Mouse (Mus musculus) G1E (cell line): ENCODE results near the gene Ablim2. TPM values are rescaled to one million over a fixed set of nuclear protein-coding genes. Genes with fewer than 3 reads are reported as not detected.

Experiments
- ATAC-seq: 2 replicates; pipeline ENCODE4 v1.8.0; 2016; ENCODE audit warnings: mild to moderate bottlenecking; ENCODE audit not compliant: insufficient number of reproducible peaks, poor library complexity, low FRiP score, severe bottlenecking; ENCODE audit errors: extremely low read depth
- DNase-seq: peaks from one replicate; pipeline ENCODE4 v3.0.0; 2012; ENCODE audit warnings: low spot score
- H3K27me3 ChIP-seq: 2 replicates; pipeline ENCODE4 v1.6.1; 2012; ENCODE audit warnings: mild to moderate bottlenecking, low read length, inconsistent platforms; ENCODE audit not compliant: insufficient read depth
- H3K36me3 ChIP-seq: replicated peaks from 2 replicates; pipeline ENCODE3; 2012; ENCODE audit warnings: mild to moderate bottlenecking, inconsistent platforms
- H3K4me1 ChIP-seq: 2 replicates; pipeline ENCODE4 v1.6.1; 2012; ENCODE audit warnings: low read depth, low read length, inconsistent platforms, mixed read lengths; ENCODE audit not compliant: insufficient read depth
- H3K4me3 ChIP-seq: 2 replicates; pipeline ENCODE4 v1.5.1; 2012; ENCODE audit warnings: low read depth, mild to moderate bottlenecking, inconsistent platforms, low read length, moderate library complexity, mixed read lengths
- H3K9me3 ChIP-seq: replicated peaks from 2 replicates; pipeline ENCODE4 v1.6.1; 2012; ENCODE audit warnings: inconsistent platforms
- CTCF ChIP-seq: IDR thresholded peaks from 2 replicates; pipeline ENCODE4 v1.5.1; 2012; ENCODE audit warnings: low read depth, low read length, inconsistent platforms, mixed read lengths
- GATA1 ChIP-seq: IDR thresholded peaks from 2 replicates; pipeline ENCODE4 v1.6.1; 2012; ENCODE audit warnings: borderline replicate concordance, low read length, inconsistent platforms, mixed read lengths
- GATA2 ChIP-seq: IDR thresholded peaks from 2 replicates; pipeline ENCODE4 v1.6.1; 2012; ENCODE audit warnings: low read depth, low read length, inconsistent platforms, borderline replicate concordance
- POLR2AphosphoS5 ChIP-seq: IDR thresholded peaks from 2 replicates; pipeline ENCODE4 v1.6.1; 2012; ENCODE audit warnings: low read depth, low read length, inconsistent platforms; ENCODE audit not compliant: insufficient replicate concordance
- TAL1 ChIP-seq: conservative IDR thresholded peaks from 2 replicates; pipeline ENCODE4 v1.6.1; 2012; ENCODE audit warnings: low read depth, low read length, inconsistent platforms, mixed read lengths
- polyA plus RNA-seq: library from polyadenylated mRNA; stranded (reverse); fragments of >175 nt; gene quantifications from 2 replicates; pipeline ENCODE4 v1.2.3, GENCODE M21; 2012
- total RNA-seq, 2 experiments: library from RNA; stranded (forward) in 1 of 2; stranded (reverse) in 1 of 2; fragments of 200-1000 nt in 1 of 2; fragments of >200 nt in 1 of 2; fragmentation: Nextera tagmentation in 1 of 2; gene quantifications; 2 replicates each; pipeline ENCODE4 v1.2.3; 2014 to 2017

Gene Ablim2
- total and polyA plus RNA-seq, 3 experiments = 0.16 TPM; not detected in 2

DNA sequence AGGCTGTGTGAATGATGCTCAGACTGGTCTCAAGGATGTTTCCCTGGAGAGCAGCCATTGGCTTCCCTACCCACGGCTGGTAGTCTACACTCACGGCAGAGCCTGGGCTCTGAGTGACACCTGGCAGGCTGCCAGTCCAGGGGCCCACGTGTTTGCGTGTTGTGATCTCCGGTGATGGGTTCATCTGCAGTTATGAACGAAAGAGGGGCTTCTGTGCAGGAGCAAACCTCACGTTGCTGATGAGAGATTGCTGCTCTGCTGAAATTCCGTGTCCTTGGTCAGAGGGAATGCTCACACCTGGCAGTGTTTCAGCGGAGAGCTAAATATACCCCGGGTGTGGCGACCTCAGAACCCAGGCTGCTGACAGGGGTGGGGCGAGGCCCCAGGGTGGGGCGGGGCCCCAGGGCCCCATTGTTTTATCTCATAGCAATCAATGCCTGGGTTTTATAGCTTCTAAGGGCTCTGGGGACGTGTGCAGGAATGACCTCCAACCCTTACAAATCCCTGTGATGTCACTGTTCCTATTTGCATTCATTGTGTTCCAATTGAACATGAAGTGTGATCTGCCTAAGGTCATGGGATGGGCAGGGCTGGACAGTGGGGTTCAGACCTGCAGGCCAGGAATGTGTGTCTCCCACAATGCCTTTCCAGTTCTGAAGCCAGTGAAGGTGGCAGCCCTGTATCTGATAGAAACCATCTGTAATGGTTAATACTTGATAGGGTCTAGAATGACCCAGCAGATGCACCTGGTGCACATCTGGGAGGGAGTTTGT, 13.4 kb downstream of the Ablim2 start:
- H3K4me1 ChIP-seq = no peaks in the 10 kb centered on the region
- peaks cover 12% of the 10 kb centered on the region; the same call in 1 of the 2 replicates for H3K27me3 ChIP-seq
- no peaks in the 10 kb centered on the region for H3K36me3 ChIP-seq
- DNase-seq (no peak), ATAC-seq (no peak)
- no peak overlapping the region for H3K4me3 ChIP-seq
- no peak for TF ChIP-seq GATA2
- TF ChIP-seq CTCF = no peak
- TF ChIP-seq GATA1 = no peak
- no peak for TF ChIP-seq TAL1
- no peak for TF ChIP-seq POLR2AphosphoS5
- H3K9me3 ChIP-seq = no peaks in the 10 kb centered on the region

DNA sequence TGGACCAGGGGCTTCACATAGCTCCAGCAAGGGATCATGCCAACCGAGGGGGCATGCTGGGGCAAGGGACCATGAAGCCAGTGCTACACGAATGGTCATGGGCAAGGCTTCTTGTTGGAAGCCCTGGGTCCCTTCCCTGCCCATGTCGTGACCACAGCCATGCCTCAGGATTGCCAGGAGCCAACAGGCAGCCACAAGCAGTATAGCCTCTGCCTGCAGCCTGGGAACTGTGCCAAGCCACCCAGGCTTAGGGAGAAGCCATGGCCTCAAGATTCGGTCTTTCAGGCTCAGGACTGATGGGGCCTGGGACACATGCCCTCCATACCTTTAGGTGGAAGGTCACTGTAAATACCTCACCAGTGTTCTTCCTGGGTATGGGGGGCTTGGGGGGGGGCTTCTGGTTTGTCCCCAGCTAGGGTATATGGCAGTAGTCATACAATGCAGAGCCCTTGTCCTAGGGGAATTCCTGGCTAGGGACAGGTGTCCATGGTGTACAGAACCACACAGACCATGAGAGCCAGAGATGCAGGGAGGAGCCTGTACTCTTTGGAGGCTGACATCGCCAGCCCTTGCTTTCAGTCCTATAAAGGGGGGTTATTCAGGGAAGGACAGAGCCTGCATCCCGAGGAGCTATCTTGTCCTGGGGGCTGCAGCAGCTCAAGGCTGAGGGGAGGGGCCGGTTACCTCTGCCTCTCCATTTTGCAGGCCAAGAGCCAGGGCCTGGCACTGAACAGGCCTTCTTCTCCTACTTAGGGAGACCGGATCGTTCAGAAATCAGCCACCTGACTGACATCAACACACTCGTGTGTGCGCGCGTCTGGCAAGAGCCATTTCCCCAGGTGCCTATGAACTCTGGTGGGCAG, 15.8 kb downstream of the Ablim2 start:
- Histone ChIP-seq H3K4me3 (no peak overlapping the region), H3K9me3 (no peaks in the 10 kb centered on the region), H3K36me3 (no peaks in the 10 kb centered on the region), H3K4me1 (no peaks in the 10 kb centered on the region), H3K27me3 (peaks cover 5% of the 10 kb centered on the region; the same call in 1 of the 2 replicates)
- TF ChIP-seq GATA1 (no peak), TAL1 (no peak), GATA2 (no peak), CTCF (no peak), POLR2AphosphoS5 (no peak)
- ATAC-seq (no peak), DNase-seq (no peak)

DNA sequence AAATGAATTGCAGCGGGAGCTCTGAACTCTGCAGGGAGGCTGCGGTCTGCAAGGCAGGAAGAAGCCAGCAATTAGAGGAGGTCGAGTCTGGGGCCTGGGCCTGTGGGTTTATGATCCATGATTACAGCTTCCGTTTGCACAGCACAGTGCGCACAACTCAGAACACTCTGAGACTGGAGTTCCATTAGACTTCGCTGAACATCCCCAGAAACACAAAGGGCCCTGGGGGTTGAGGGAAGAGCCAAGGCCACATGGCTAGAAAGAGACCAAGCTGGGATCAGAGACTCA, 16.4 kb downstream of the Ablim2 start:
- DNase-seq (no peak), ATAC-seq (no peak)
- no peaks in the 10 kb centered on the region for H3K36me3 ChIP-seq
- TF ChIP-seq TAL1 = no peak
- TF ChIP-seq POLR2AphosphoS5 = no peak
- TF ChIP-seq GATA1 = no peak
- no peak for TF ChIP-seq GATA2
- TF ChIP-seq CTCF = no peak
- no peak overlapping the region for H3K4me3 ChIP-seq
- H3K27me3 ChIP-seq = peaks cover 3% of the 10 kb centered on the region; the same call in 1 of the 2 replicates
- no peaks in the 10 kb centered on the region for H3K4me1 ChIP-seq
- H3K9me3 ChIP-seq = no peaks in the 10 kb centered on the region

DNA sequence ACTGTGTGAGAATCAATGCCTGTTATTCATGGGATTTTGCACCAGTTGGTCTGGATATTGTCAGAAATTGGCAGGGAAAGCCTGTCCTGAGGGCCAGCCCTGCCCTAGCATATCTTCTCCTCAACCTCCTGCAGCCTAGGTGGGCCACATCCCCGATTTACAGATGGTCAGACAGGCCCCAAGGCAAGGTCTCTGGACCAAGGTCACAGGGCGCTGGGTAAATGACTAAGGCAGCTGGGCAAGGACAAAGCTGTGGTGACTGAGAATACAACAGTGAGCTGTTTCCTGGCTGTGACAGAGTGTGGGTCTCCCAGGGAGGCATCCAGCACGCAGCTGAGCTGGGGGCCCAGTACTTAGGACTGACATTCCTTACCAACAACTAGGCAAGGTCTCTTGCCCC, 23.4 kb downstream of the Ablim2 start:
- H3K4me1 ChIP-seq = 0 out of 2 replicates have a peak, but pooled peaks cover 2% of the 10 kb centered on the region
- no peaks in the 10 kb centered on the region for H3K9me3 ChIP-seq
- TF ChIP-seq TAL1 = no peak
- no peak for TF ChIP-seq GATA1
- no peak for TF ChIP-seq GATA2
- TF ChIP-seq CTCF = no peak
- TF ChIP-seq POLR2AphosphoS5 = no peak
- no peaks in the 10 kb centered on the region for H3K36me3 ChIP-seq
- DNase-seq (no peak), ATAC-seq (no peak)
- no peaks in the 10 kb centered on the region for H3K27me3 ChIP-seq
- no peak overlapping the region for H3K4me3 ChIP-seq

DNA sequence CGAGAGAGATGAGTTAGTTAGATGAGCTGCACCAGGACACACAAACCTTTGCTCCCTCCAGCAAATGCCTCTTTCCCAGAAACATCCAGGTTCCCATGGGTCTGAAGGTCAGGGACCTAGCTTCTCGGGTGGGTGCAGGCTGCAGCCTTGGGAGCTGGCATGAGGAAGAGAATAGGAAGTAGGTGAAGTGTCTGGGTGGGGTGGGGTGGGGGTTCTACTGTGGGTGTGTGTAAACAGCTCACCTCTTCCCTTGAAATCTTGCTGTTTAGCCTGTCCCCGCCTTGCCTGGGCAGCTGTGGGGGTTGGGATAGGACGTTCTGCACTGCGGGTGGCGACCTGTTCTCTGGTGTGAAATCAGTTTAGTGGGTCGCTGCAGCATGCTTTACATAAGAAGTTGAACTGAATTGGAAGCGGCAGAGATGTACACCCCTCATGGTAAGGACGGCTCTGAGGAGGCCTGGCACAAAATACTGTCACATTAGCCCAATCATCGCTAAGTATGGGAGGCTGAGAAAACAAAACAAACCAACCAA, 25.0 kb downstream of the Ablim2 start:
- no peak overlapping the region for H3K4me3 ChIP-seq
- no peaks in the 10 kb centered on the region for H3K27me3 ChIP-seq
- no peak for DNase-seq
- 0 out of 2 replicates have a peak, but pooled peaks cover 2% of the 10 kb centered on the region for H3K4me1 ChIP-seq
- no peaks in the 10 kb centered on the region for H3K9me3 ChIP-seq
- ATAC-seq = no peak
- no peaks in the 10 kb centered on the region for H3K36me3 ChIP-seq
- TF ChIP-seq CTCF = no peak
- TF ChIP-seq TAL1 = no peak
- no peak for TF ChIP-seq GATA2
- no peak for TF ChIP-seq POLR2AphosphoS5
- no peak for TF ChIP-seq GATA1

DNA sequence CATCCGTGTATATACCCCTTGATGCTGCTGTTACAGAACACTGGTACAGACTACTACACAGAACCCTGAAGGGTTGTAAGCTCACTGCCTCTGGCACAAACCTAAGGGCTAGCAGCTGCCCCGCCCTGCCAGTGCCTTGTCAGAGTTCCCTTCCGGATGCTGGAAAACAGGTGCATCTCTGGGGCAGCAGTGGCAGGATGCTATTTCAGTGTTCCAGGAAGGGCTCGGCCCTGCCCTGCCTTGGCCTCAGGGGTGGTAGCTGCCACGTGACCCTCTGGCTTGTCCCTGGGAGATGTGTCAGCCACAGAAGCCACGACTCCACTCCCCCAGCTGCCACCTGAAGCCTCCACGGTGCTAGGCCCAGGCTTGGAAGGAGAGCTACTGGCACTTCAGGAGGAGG, 28.2 kb downstream of the Ablim2 start:
- Histone ChIP-seq H3K4me1 (0 out of 2 replicates have a peak, but pooled peaks cover 2% of the 10 kb centered on the region), H3K36me3 (no peaks in the 10 kb centered on the region), H3K27me3 (no peaks in the 10 kb centered on the region), H3K9me3 (no peaks in the 10 kb centered on the region), H3K4me3 (no peak overlapping the region)
- DNase-seq (no peak), ATAC-seq (no peak)
- no peak for TF ChIP-seq CTCF
- no peak for TF ChIP-seq TAL1
- no peak for TF ChIP-seq GATA1
